Mouse (Mus musculus) MEL (cell line): ENCODE results near the gene Edil3. TPM values are rescaled to one million over a fixed set of nuclear protein-coding genes. Genes with fewer than 3 reads are reported as not detected.

Experiments used
- DNase-seq: peaks from one replicate; pipeline ENCODE4 v3.0.0; 2011; ENCODE audit warnings: low read depth, low spot score
- H3K27ac ChIP-seq: 2 replicates; pipeline ENCODE4 v1.5.1; 2012; ENCODE audit warnings: low read depth, mild to moderate bottlenecking, control low read depth, low read length, moderate library complexity; ENCODE audit not compliant: control insufficient read depth
- H3K27me3 ChIP-seq, 2 experiments: fragments of 150-350 bp in 1 of 2; sonication (generic) in 1 of 2; 2 replicates each; pipeline ENCODE4 v1.6.1; 2012; ENCODE audit warnings: low read length in 2 of 2, mild to moderate bottlenecking in 2 of 2, improper control_type of control experiment in 1 of 2, moderate library complexity in 1 of 2; ENCODE audit not compliant: insufficient read depth in 2 of 2, control insufficient read depth in 1 of 2
- H3K36me3 ChIP-seq, 2 experiments: 2 replicates each; pipeline ENCODE4 v1.6.1; 2012 to 2014; ENCODE audit warnings: low read length in 2 of 2, improper control_type of control experiment in 1 of 2, inconsistent platforms in 1 of 2, mild to moderate bottlenecking in 1 of 2; ENCODE audit not compliant: insufficient read depth in 2 of 2, control insufficient read depth in 1 of 2
- H3K4me1 ChIP-seq, 2 experiments: fragments of 150-350 bp in 1 of 2; sonication (generic) in 1 of 2; 2 replicates each; pipeline ENCODE4 v1.6.1; 2012; ENCODE audit warnings: low read length in 2 of 2, improper control_type of control experiment in 1 of 2, mild to moderate bottlenecking in 1 of 2; ENCODE audit not compliant: insufficient read depth in 2 of 2, control insufficient read depth in 1 of 2
- H3K4me3 ChIP-seq, 2 experiments: fragments of 150-350 bp in 1 of 2; sonication (generic) in 1 of 2; 2 replicates each; pipeline ENCODE4 v1.5.1; 2012; ENCODE audit warnings: low read depth in 2 of 2, low read length in 2 of 2, mild to moderate bottlenecking in 2 of 2, moderate library complexity in 2 of 2, control low read depth in 1 of 2, improper control_type of control experiment in 1 of 2; ENCODE audit not compliant: control insufficient read depth in 1 of 2, insufficient read depth in 1 of 2
- H3K79me2 ChIP-seq: 2 replicates; pipeline ENCODE4 v1.6.1; 2012; ENCODE audit warnings: mild to moderate bottlenecking, low read length, moderate library complexity; ENCODE audit not compliant: control insufficient read depth, poor library complexity, insufficient read depth
- H3K9ac ChIP-seq: 2 replicates; pipeline ENCODE4 v1.6.1; 2012; ENCODE audit warnings: low read depth, mild to moderate bottlenecking, control low read depth, low read length, moderate library complexity; ENCODE audit not compliant: control insufficient read depth, poor library complexity, severe bottlenecking
- H3K9me3 ChIP-seq: fragments of 150-350 bp; sonication (generic); replicated peaks from 2 replicates; pipeline ENCODE4 v1.6.1; 2012; ENCODE audit warnings: mild to moderate bottlenecking, low read length, improper control_type of control experiment, moderate library complexity; ENCODE audit not compliant: insufficient read depth
- CHD1 ChIP-seq: IDR thresholded peaks from 2 replicates; pipeline ENCODE4 v1.6.1; 2012; ENCODE audit warnings: low read depth, mild to moderate bottlenecking, inconsistent platforms, low read length, improper control_type of control experiment
- CHD2 ChIP-seq: IDR thresholded peaks from 2 replicates; pipeline ENCODE4 v1.6.1; 2011; ENCODE audit warnings: low read length, improper control_type of control experiment
- CTCF ChIP-seq, 3 experiments: IDR thresholded peaks in 2 of 3; conservative IDR thresholded peaks in 1 of 3; 2 replicates each; pipeline ENCODE4 v1.5.1; 2011 to 2012; ENCODE audit warnings: low read length in 3 of 3, low read depth in 2 of 3, mild to moderate bottlenecking in 2 of 3, improper control_type of control experiment in 1 of 3, inconsistent platforms in 1 of 3, mixed read lengths in 1 of 3, moderate library complexity in 1 of 3; ENCODE audit not compliant: control insufficient read depth in 1 of 3, insufficient read depth in 1 of 3, poor library complexity in 1 of 3, severe bottlenecking in 1 of 3
- ELF1 ChIP-seq: IDR thresholded peaks from 2 replicates; pipeline ENCODE4 v1.6.1; 2014; ENCODE audit warnings: low read depth, mild to moderate bottlenecking, inconsistent platforms, low read length, improper control_type of control experiment, moderate library complexity
- HCFC1 ChIP-seq: IDR thresholded peaks from 2 replicates; pipeline ENCODE4 v1.6.1; 2012; ENCODE audit warnings: low read depth, mild to moderate bottlenecking, inconsistent platforms, low read length, improper control_type of control experiment, moderate library complexity
- KAT2A ChIP-seq: conservative IDR thresholded peaks from 2 replicates; pipeline ENCODE4 v1.6.1; 2012; ENCODE audit warnings: low read depth, low read length, improper control_type of control experiment, inconsistent platforms
- MXI1 ChIP-seq: IDR thresholded peaks from 2 replicates; pipeline ENCODE4 v1.6.1; 2011; ENCODE audit warnings: mild to moderate bottlenecking, low read depth, low read length, improper control_type of control experiment
- NELFE ChIP-seq: IDR thresholded peaks from 2 replicates; pipeline ENCODE4 v1.6.1; 2011; ENCODE audit warnings: low read depth, low read length, improper control_type of control experiment
- POLR2A ChIP-seq, 2 experiments: IDR thresholded peaks; 2 replicates each; pipeline ENCODE4 v1.6.1; 2011 to 2012; ENCODE audit warnings: low read length in 2 of 2, mild to moderate bottlenecking in 2 of 2, control low read depth in 1 of 2, improper control_type of control experiment in 1 of 2, low read depth in 1 of 2, moderate library complexity in 1 of 2; ENCODE audit not compliant: control insufficient read depth in 1 of 2, insufficient read depth in 1 of 2, poor library complexity in 1 of 2
- POLR2AphosphoS5 ChIP-seq: IDR thresholded peaks from 2 replicates; pipeline ENCODE4 v1.6.1; 2012; ENCODE audit warnings: low read depth, borderline replicate concordance, mild to moderate bottlenecking, inconsistent platforms, low read length, moderate library complexity, mixed read lengths
- RCOR1 ChIP-seq: IDR thresholded peaks from 2 replicates; pipeline ENCODE4 v1.6.1; 2012; ENCODE audit warnings: low read depth, mild to moderate bottlenecking, inconsistent platforms, low read length, improper control_type of control experiment
- USF1 ChIP-seq: IDR thresholded peaks from 2 replicates; pipeline ENCODE4 v1.6.1; 2014; ENCODE audit warnings: low read depth, mild to moderate bottlenecking, inconsistent platforms, low read length, improper control_type of control experiment, moderate library complexity
- ZC3H11A ChIP-seq: IDR thresholded peaks from 2 replicates; pipeline ENCODE4 v1.6.1; 2012; ENCODE audit warnings: low read depth, mild to moderate bottlenecking, inconsistent platforms, low read length, improper control_type of control experiment
- ZNF384 ChIP-seq: IDR thresholded peaks from 2 replicates; pipeline ENCODE4 v1.6.1; 2012; ENCODE audit warnings: low read depth, mild to moderate bottlenecking, inconsistent platforms, low read length, improper control_type of control experiment
- polyA plus RNA-seq, 2 experiments: library from polyadenylated mRNA; stranded (reverse) in 1 of 2; unstranded in 1 of 2; fragments of >175 nt in 1 of 2; fragments of >200 nt in 1 of 2; gene quantifications; 2 replicates each; pipeline versions ENCODE4 v1.2.1 to v1.2.4; 2012; ENCODE audit warnings: low replicate concordance in 2 of 2, low read depth in 1 of 2; ENCODE audit not compliant: insufficient read length in 2 of 2, insufficient read depth in 1 of 2, missing spikeins in 1 of 2
- total RNA-seq: library from RNA; depleted of rRNA; stranded (reverse); fragments of 300-350 nt; gene quantifications from 2 replicates; pipeline ENCODE4 v1.2.3, GENCODE M21; 2012

The Edil3 gene
- total and polyA plus RNA-seq, 3 experiments: not detected

- no peak overlapping the region for H3K9ac ChIP-seq
- TF ChIP-seq USF1: no peak
- TF ChIP-seq POLR2A (IDR thresholded peaks at IDR 0.05; ENCODE audit: control insufficient read depth in 1 of 2, insufficient read depth in 1 of 2, low read depth in 1 of 2, low read length in 2 of 2, poor library complexity in 1 of 2): no peak
- TF ChIP-seq, all 39 proteins: peak for 0
Measured at GRCm38 (mm10) chr13:88938564-88938963, 117.3 kb downstream of the Edil3 start.

GRCm38 (mm10) chr13:88972355-88972754 is 151.1 kb downstream of the Edil3 start:
- Histone ChIP-seq H3K27me3 (no peaks in the 10 kb centered on the region), H3K9ac (no peak overlapping the region), H3K4me1 (no peaks in the 10 kb centered on the region), H3K79me2 (no peaks in the 10 kb centered on the region), H3K4me3 (no peak overlapping the region), H3K27ac (no peak overlapping the region), H3K9me3 (no peaks in the 10 kb centered on the region), H3K36me3 (no peaks in the 10 kb centered on the region)
- TF ChIP-seq KAT2A: no peak
- TF ChIP-seq CHD2: no peak
- no peak for DNase-seq

More at GRCm38 (mm10) chr13:88938564-88938963, 117.3 kb downstream of the Edil3 start:
- Histone ChIP-seq H3K79me2 (no peaks in the 10 kb centered on the region), H3K4me1 (no peaks in the 10 kb centered on the region), H3K36me3 (no peaks in the 10 kb centered on the region), H3K4me3 (no peak overlapping the region), H3K27me3 (no peaks in the 10 kb centered on the region), H3K9me3 (no peaks in the 10 kb centered on the region), H3K27ac (no peak overlapping the region)
- no peak for DNase-seq

GRCm38 (mm10) chr13:89007696-89008427 is 186.6 kb downstream of the Edil3 start:
- Histone ChIP-seq H3K9ac (no peak overlapping the region), H3K27me3 (no peaks in the 10 kb centered on the region), H3K4me3 (no peak overlapping the region), H3K9me3 (no peaks in the 10 kb centered on the region), H3K4me1 (no peaks in the 10 kb centered on the region), H3K79me2 (no peaks in the 10 kb centered on the region), H3K27ac (no peak overlapping the region), H3K36me3 (no peaks in the 10 kb centered on the region)
- DNase-seq: no peak
- TF ChIP-seq ZC3H11A (no peak), ELF1 (no peak), HCFC1 (no peak), RCOR1 (no peak), POLR2A (IDR thresholded peaks at IDR 0.05; ENCODE audit: control insufficient read depth in 1 of 2, insufficient read depth in 1 of 2, low read depth in 1 of 2, low read length in 2 of 2, poor library complexity in 1 of 2) (no peak), ZNF384 (no peak), POLR2AphosphoS5 (no peak), CTCF (IDR thresholded peaks at IDR 0.05 in 2 of 3, conservative IDR thresholded peaks at IDR 0.05 in 1 of 3; ENCODE audit: control insufficient read depth in 1 of 3, insufficient read depth in 1 of 3, low read depth in 2 of 3, low read length in 3 of 3, poor library complexity in 1 of 3, severe bottlenecking in 1 of 3) (no peak), CHD1 (no peak), MXI1 (no peak), NELFE (no peak)
